Mouse (Mus musculus) mesoderm, embryonic 11.5 days (tissue): Measurements from ENCODE around the gene Nacc2.

Experiments used
- DNase-seq: peaks from one replicate; pipeline ENCODE4 v3.0.0-alpha.2; 2012; ENCODE audit warnings: low read depth, low spot score

Gene Nacc2

GRCm38 (mm10) chr2:26099851-26100250 is 23.2 kb downstream of the Nacc2 start:
- DNase-seq = no peak

GRCm38 (mm10) chr2:26099260-26099659 is 23.8 kb downstream of the Nacc2 start:
- no peak for DNase-seq

GRCm38 (mm10) chr2:26093897-26094296 is 29.1 kb downstream of the Nacc2 start:
- DNase-seq = no peak

GRCm38 (mm10) chr2:26091771-26092393 is 31.1 kb downstream of the Nacc2 start:
- DNase-seq = peak; percentile 74

GRCm38 (mm10) chr2:26090876-26091770 is 31.9 kb downstream of the Nacc2 start:
- peak; percentile 58 for DNase-seq

GRCm38 (mm10) chr2:26089005-26089404 is 34.0 kb downstream of the Nacc2 start:
- no peak for DNase-seq

- no peak for DNase-seq
Measured at GRCm38 (mm10) chr2:26086926-26087600, 36.0 kb downstream of the Nacc2 start.

GRCm38 (mm10) chr2:26086505-26086904 is 36.5 kb downstream of the Nacc2 start:
- no peak for DNase-seq

GRCm38 (mm10) chr2:26082883-26083282 is 40.1 kb downstream of the Nacc2 start:
- DNase-seq = no peak

- no peak for DNase-seq
Measured at GRCm38 (mm10) chr2:26080830-26081229, 42.2 kb downstream of the Nacc2 start.

- no peak for DNase-seq
Measured at GRCm38 (mm10) chr2:26079409-26079808, 43.6 kb downstream of the Nacc2 start.

GRCm38 (mm10) chr2:26077068-26077467 is 46.0 kb downstream of the Nacc2 start:
- no peak for DNase-seq

GRCm38 (mm10) chr2:26076121-26076520 is 46.9 kb downstream of the Nacc2 start:
- DNase-seq = no peak

GRCm38 (mm10) chr2:26074551-26074950 is 48.5 kb downstream of the Nacc2 start:
- no peak for DNase-seq

GRCm38 (mm10) chr2:26068592-26068991 is 54.4 kb downstream of the Nacc2 start:
- DNase-seq = no peak

GRCm38 (mm10) chr2:26068175-26068574 is 54.8 kb downstream of the Nacc2 start:
- DNase-seq = no peak

- DNase-seq = no peak
Measured at GRCm38 (mm10) chr2:26066527-26066926, 56.5 kb downstream of the Nacc2 start.

GRCm38 (mm10) chr2:26062742-26063427 is 60.1 kb downstream of the Nacc2 start:
- no peak for DNase-seq

- no peak for DNase-seq
Measured at GRCm38 (mm10) chr2:26062241-26062640, 60.8 kb downstream of the Nacc2 start.

GRCm38 (mm10) chr2:26061018-26061666 is 61.9 kb downstream of the Nacc2 start:
- DNase-seq = no peak

GRCm38 (mm10) chr2:26057053-26057452 is 66.0 kb downstream of the Nacc2 start:
- no peak for DNase-seq
